Comparison of ENCODE assay signal across 11 mouse cellular contexts in genomic region chr4:116217046-116217445, GRCm38 (mm10). TPM values are rescaled to one million over a fixed set of nuclear protein-coding genes. Genes with fewer than 3 reads are reported as not detected.
DNase-seq lines count a peak whose midpoint lies in the region; TF ChIP-seq lines count a peak whose summit lies in the region.
"Had no signal": no experiment of that assay in that cellular context is flagged by ENCODE, and none has a peak within 500 bp of the region (broad histone marks: within the 10 kb centered on the region; RNA-seq: fewer than 3 reads in every experiment).

No protein-coding gene starts in this region.

- no peaks in the 10 kb centered on the region for H3K36me3 ChIP-seq in kidney, adult 2 months (ENCODE audit: control insufficient read depth, insufficient read depth, low read length)
- H3K36me3 ChIP-seq: neural tube, embryonic 15.5 days had no signal

- DNase-seq in kidney, adult 2 months = peak; percentile 52
- DNase-seq in kidney, postnatal 10 days = no peak
- DNase-seq in right cerebral cortex, adult 2 months (ENCODE audit: low spot score in 2 of 2) = peak; percentile 15 to 16
- no peak for DNase-seq in right cerebral cortex, postnatal 4 days
- peak; percentile 22 for DNase-seq in brain, embryonic 14.5 days (ENCODE audit: low read depth)
- no peak for DNase-seq in urinary bladder, postnatal 14 days (ENCODE audit: low spot score)
- DNase-seq in spleen, postnatal 14 days (ENCODE audit: low spot score in 2 of 2) = no peak
- DNase-seq: thymus, postnatal 25 days had no signal

- H3K27me3 ChIP-seq in kidney, adult 2 months (replicated peaks; ENCODE audit: control insufficient read depth, insufficient read depth, low read length) = no peaks in the 10 kb centered on the region
- H3K27me3 ChIP-seq: neural tube, embryonic 15.5 days had no signal

- H3K27ac ChIP-seq in kidney, adult 2 months (ENCODE audit: insufficient read depth, low read depth, low read length) = no peak overlapping the region
- H3K27ac ChIP-seq: liver, embryonic 14.5 days; neural tube, embryonic 15.5 days had no signal

- no peaks in the 10 kb centered on the region for H3K4me1 ChIP-seq in kidney, adult 2 months (ENCODE audit: control insufficient read depth, insufficient read depth, low read length)

- no peak overlapping the region for H3K4me3 ChIP-seq in kidney, adult 2 months (ENCODE audit: insufficient read depth, low read depth, low read length)
- H3K4me3 ChIP-seq: neural tube, embryonic 15.5 days had no signal

- 37% methylated on average over 2 of the region's 2 CpGs for WGBS in kidney, adult 2 months

- no peak for TF ChIP-seq CTCF in kidney, adult 2 months (conservative IDR thresholded peaks at IDR 0.05; ENCODE audit: insufficient read depth, insufficient read length, low read depth, low read length)
- TF ChIP-seq CTCF in brain, embryonic 14.5 days (IDR thresholded peaks at IDR 0.05; ENCODE audit: borderline replicate concordance, extremely low read depth, insufficient read depth, insufficient read length) = no peak

- no peak for TF ChIP-seq POLR2A in kidney, adult 2 months (IDR thresholded peaks at IDR 0.05; ENCODE audit: low read depth, low read length)
- TF ChIP-seq POLR2A in brain, embryonic 14.5 days (IDR thresholded peaks at IDR 0.05; ENCODE audit: borderline replicate concordance, extremely low read depth, insufficient read depth, insufficient read length, poor library complexity, severe bottlenecking) = no peak

RNA-seq across cellular contexts. Expression of gene Pik3r3, which starts 4.4 kb away (rescaled TPM):
- 14.6 and 20.8 TPM in 2 replicates for polyA plus RNA-seq in kidney, adult 2 months (2012; rRNA removed)
- 117 and 122 TPM in 2 replicates for polyA plus RNA-seq in brain, embryonic 14.5 days (2012; rRNA removed)

RNA-seq across cellular contexts. Expression of gene Gm49337, which starts 43.9 kb away (rescaled TPM):
- polyA plus RNA-seq in kidney, adult 2 months (2012; rRNA removed) = not detected in 2 replicates
- not detected in 2 replicates for polyA plus RNA-seq in brain, embryonic 14.5 days (2012; rRNA removed)
- polyA plus RNA-seq: liver, embryonic 14.5 days; neural tube, embryonic 15.5 days; small intestine, adult 2 months had no signal

RNA-seq across cellular contexts. Expression of gene 1700042G07Rik, which starts 43.9 kb away (rescaled TPM):
- polyA plus RNA-seq in kidney, adult 2 months (2012; rRNA removed) = not detected in 2 replicates
- not detected in 2 replicates for polyA plus RNA-seq in brain, embryonic 14.5 days (2012; rRNA removed)
- polyA plus RNA-seq: liver, embryonic 14.5 days; neural tube, embryonic 15.5 days; small intestine, adult 2 months had no signal

RNA-seq across cellular contexts. Expression of gene Tspan1, which starts 49.6 kb away (rescaled TPM):
- 44.0 TPM in 2 replicates for polyA plus RNA-seq in kidney, adult 2 months (2012; rRNA removed)
- 0.07 TPM in 1 of 2 replicates, not detected in the other for polyA plus RNA-seq in brain, embryonic 14.5 days (2012; rRNA removed)
- polyA plus RNA-seq: liver, embryonic 14.5 days had no signal

Comparison
In these comparisons a context has a peak if more than half of its experiments do, and no peak if none do; other contexts are left out.
1. DNase-seq: peak in kidney, adult 2 months (single experiment), right cerebral cortex, adult 2 months (2 of 2) and brain, embryonic 14.5 days (single experiment); none in kidney, postnatal 10 days (single experiment), right cerebral cortex, postnatal 4 days (single experiment), urinary bladder, postnatal 14 days (single experiment) and spleen, postnatal 14 days (0 of 2).